Mouse (Mus musculus): ENCODE measurements around the gene Scube3. TPM values are rescaled to one million over a fixed set of nuclear protein-coding genes. Genes with fewer than 3 reads are reported as not detected.

The Scube3 gene
- polyA plus RNA-seq, 1 experiment from 2014 or later = 0.25 TPM

GRCm38 (mm10) chr17:28177540-28178046 lies 35.7 kb downstream of the Scube3 start:
- Histone ChIP-seq H3K27me3 (0 out of 2 replicates have a peak, but pooled peaks cover 5% of the 10 kb centered on the region), H3K36me3 (replicated peaks) (no peaks in the 10 kb centered on the region), H3K4me2 (peak overlapping the region; percentile 90), H3K4me1 (replicated peaks) (peaks cover 57% of the 10 kb centered on the region), H3K4me3 (replicated peaks) (peak overlapping the region; percentile 74), H3K9me3 (replicated peaks) (no peaks in the 10 kb centered on the region), H3K9ac (peak overlapping the region; percentile 75), H3K27ac (replicated peaks) (peak overlapping the region; percentile 79)
- ATAC-seq (ENCODE audit: insufficient read depth) = peak; percentile 65
- WGBS (ENCODE audit: insufficient replicate concordance) = 4% methylated on average over 20 of the region's 22 CpGs

- Histone ChIP-seq H3K27me3 (0 out of 2 replicates have a peak, but pooled peaks cover 5% of the 10 kb centered on the region), H3K27ac (replicated peaks) (0 out of 2 replicates have a peak overlapping the region, but pooled peaks have one; percentile 1), H3K4me3 (replicated peaks) (no peak overlapping the region), H3K9ac (no peak overlapping the region), H3K4me1 (replicated peaks) (peaks cover 70% of the 10 kb centered on the region), H3K9me3 (replicated peaks) (no peaks in the 10 kb centered on the region), H3K4me2 (no peak overlapping the region; the same call in 1 of the 2 replicates), H3K36me3 (replicated peaks) (no peaks in the 10 kb centered on the region)
- ATAC-seq (ENCODE audit: insufficient read depth) = no peak
- WGBS (ENCODE audit: insufficient replicate concordance) = 54% methylated on average over 4 of the region's 4 CpGs
These were observed 38.4 kb downstream of the Scube3 start for GRCm38 (mm10) chr17:28180331-28180730.

- Histone ChIP-seq H3K9me3 (replicated peaks) (no peaks in the 10 kb centered on the region), H3K27me3 (no peaks in the 10 kb centered on the region), H3K9ac (no peak overlapping the region), H3K4me3 (replicated peaks) (no peak overlapping the region), H3K4me2 (no peak overlapping the region), H3K36me3 (replicated peaks) (no peaks in the 10 kb centered on the region), H3K27ac (replicated peaks) (0 out of 2 replicates have a peak overlapping the region, but pooled peaks have one; percentile 1), H3K4me1 (replicated peaks) (peaks cover 74% of the 10 kb centered on the region)
- no peak for ATAC-seq (ENCODE audit: insufficient read depth)
- WGBS (ENCODE audit: insufficient replicate concordance) = 58% methylated on average over 15 of the region's 15 CpGs
These were observed 39.0 kb downstream of the Scube3 start for GRCm38 (mm10) chr17:28180783-28181544.

- Histone ChIP-seq H3K36me3 (replicated peaks) (peaks cover 4% of the 10 kb centered on the region; the same call in 1 of the 2 replicates), H3K9ac (no peak overlapping the region), H3K27ac (replicated peaks) (peak overlapping the region; percentile 41; the same call in 1 of the 2 replicates), H3K4me2 (peak overlapping the region; percentile 23; the same call in 1 of the 2 replicates), H3K27me3 (no peaks in the 10 kb centered on the region), H3K4me3 (replicated peaks) (no peak overlapping the region), H3K4me1 (replicated peaks) (peaks cover 41% of the 10 kb centered on the region), H3K9me3 (replicated peaks) (no peaks in the 10 kb centered on the region)
- ATAC-seq (ENCODE audit: insufficient read depth) = peak; percentile 57
- WGBS (ENCODE audit: insufficient replicate concordance) = 41% methylated on average over 7 of the region's 7 CpGs
These were observed 43.2 kb downstream of the Scube3 start for GRCm38 (mm10) chr17:28184971-28185638.

GRCm38 (mm10) chr17:28188313-28188712 lies 46.4 kb downstream of the Scube3 start:
- no peaks in the 10 kb centered on the region for H3K9me3 ChIP-seq (replicated peaks)
- H3K27ac ChIP-seq (replicated peaks) = no peak overlapping the region
- peaks cover 13% of the 10 kb centered on the region for H3K4me1 ChIP-seq (replicated peaks)
- H3K36me3 ChIP-seq (replicated peaks) = peaks cover 7% of the 10 kb centered on the region; the same call in 1 of the 2 replicates
- 62% methylated on average over 5 of the region's 5 CpGs for WGBS (ENCODE audit: insufficient replicate concordance)
- no peak overlapping the region for H3K4me2 ChIP-seq
- H3K4me3 ChIP-seq (replicated peaks) = no peak overlapping the region
- H3K9ac ChIP-seq = no peak overlapping the region
- H3K27me3 ChIP-seq = no peaks in the 10 kb centered on the region
- ATAC-seq (ENCODE audit: insufficient read depth) = no peak

- peaks cover 17% of the 10 kb centered on the region; the same call in 1 of the 2 replicates for H3K36me3 ChIP-seq (replicated peaks)
- H3K27me3 ChIP-seq = no peaks in the 10 kb centered on the region
- H3K4me3 ChIP-seq (replicated peaks) = no peak overlapping the region
- no peak overlapping the region for H3K27ac ChIP-seq (replicated peaks)
- H3K4me2 ChIP-seq = no peak overlapping the region
- ATAC-seq (ENCODE audit: insufficient read depth) = no peak
- no peaks in the 10 kb centered on the region for H3K9me3 ChIP-seq (replicated peaks)
- WGBS (ENCODE audit: insufficient replicate concordance) = 33% methylated on average over 1 of the region's 1 CpGs
- 0 out of 2 replicates have a peak, but pooled peaks cover 2% of the 10 kb centered on the region for H3K4me1 ChIP-seq (replicated peaks)
- no peak overlapping the region for H3K9ac ChIP-seq
These were observed 50.8 kb downstream of the Scube3 start for GRCm38 (mm10) chr17:28192754-28193153.

- H3K9me3 ChIP-seq (replicated peaks) = no peaks in the 10 kb centered on the region
- no peak overlapping the region for H3K9ac ChIP-seq
- H3K27ac ChIP-seq (replicated peaks) = no peak overlapping the region
- peaks cover 17% of the 10 kb centered on the region for H3K36me3 ChIP-seq (replicated peaks)
- whole genome bisulfite sequencing (ENCODE audit: insufficient replicate concordance) = 56% methylated on average over 3 of the region's 3 CpGs
- no peak for ATAC-seq (ENCODE audit: insufficient read depth)
- H3K27me3 ChIP-seq = no peaks in the 10 kb centered on the region
- H3K4me3 ChIP-seq (replicated peaks) = no peak overlapping the region
- H3K4me2 ChIP-seq = no peak overlapping the region
- 0 out of 2 replicates have a peak, but pooled peaks cover 2% of the 10 kb centered on the region for H3K4me1 ChIP-seq (replicated peaks)
These were observed 51.6 kb downstream of the Scube3 start for GRCm38 (mm10) chr17:28193559-28193958.

- H3K27me3 ChIP-seq = no peaks in the 10 kb centered on the region
- peaks cover 14% of the 10 kb centered on the region for H3K36me3 ChIP-seq (replicated peaks)
- 0 out of 2 replicates have a peak, but pooled peaks cover 2% of the 10 kb centered on the region for H3K4me1 ChIP-seq (replicated peaks)
- H3K9me3 ChIP-seq (replicated peaks) = no peaks in the 10 kb centered on the region
- no peak for ATAC-seq (ENCODE audit: insufficient read depth)
- H3K4me2 ChIP-seq = no peak overlapping the region
- no peak overlapping the region for H3K9ac ChIP-seq
- 75% methylated on average over 10 of the region's 10 CpGs for WGBS (ENCODE audit: insufficient replicate concordance)
- H3K4me3 ChIP-seq (replicated peaks) = no peak overlapping the region
- H3K27ac ChIP-seq (replicated peaks) = no peak overlapping the region
These were observed 53.1 kb downstream of the Scube3 start for GRCm38 (mm10) chr17:28195033-28195432.

- H3K27ac ChIP-seq (replicated peaks) = no peak overlapping the region
- no peak overlapping the region for H3K4me3 ChIP-seq (replicated peaks)
- H3K4me2 ChIP-seq = no peak overlapping the region
- 71% methylated on average over 18 of the region's 18 CpGs for WGBS (ENCODE audit: insufficient replicate concordance)
- no peaks in the 10 kb centered on the region for H3K9me3 ChIP-seq (replicated peaks)
- H3K4me1 ChIP-seq (replicated peaks) = 0 out of 2 replicates have a peak, but pooled peaks cover 2% of the 10 kb centered on the region
- H3K9ac ChIP-seq = no peak overlapping the region
- H3K36me3 ChIP-seq (replicated peaks) = peaks cover 11% of the 10 kb centered on the region; the same call in 1 of the 2 replicates
- no peaks in the 10 kb centered on the region for H3K27me3 ChIP-seq
- ATAC-seq (ENCODE audit: insufficient read depth) = no peak
These were observed 55.7 kb downstream of the Scube3 start for GRCm38 (mm10) chr17:28197646-28198045.

GRCm38 (mm10) chr17:28201982-28202381 lies 60.0 kb downstream of the Scube3 start:
- H3K27ac ChIP-seq (replicated peaks) = no peak overlapping the region
- 78% methylated on average over 14 of the region's 14 CpGs for WGBS (ENCODE audit: insufficient replicate concordance)
- ATAC-seq (ENCODE audit: insufficient read depth) = no peak
- H3K4me2 ChIP-seq = no peak overlapping the region
- H3K27me3 ChIP-seq = no peaks in the 10 kb centered on the region
- H3K9ac ChIP-seq = no peak overlapping the region
- H3K36me3 ChIP-seq (replicated peaks) = peaks cover 6% of the 10 kb centered on the region; the same call in 1 of the 2 replicates
- H3K4me3 ChIP-seq (replicated peaks) = no peak overlapping the region
- peaks cover 14% of the 10 kb centered on the region for H3K4me1 ChIP-seq (replicated peaks)
- H3K9me3 ChIP-seq (replicated peaks) = no peaks in the 10 kb centered on the region
